Mouse (Mus musculus) ES-Bruce4 (cell line): ENCODE measurements around the gene Ctsl. TPM values are rescaled to one million over a fixed set of nuclear protein-coding genes. Genes with fewer than 3 reads are reported as not detected.

Source experiments
- H3K27ac ChIP-seq: 2 replicates; pipeline ENCODE4 v1.5.1; 2012; ENCODE audit warnings: low read length, inconsistent platforms; ENCODE audit not compliant: insufficient read depth
- H3K27me3 ChIP-seq: 2 replicates; pipeline ENCODE4 v1.6.1; 2012; ENCODE audit warnings: mild to moderate bottlenecking, low read length, inconsistent platforms; ENCODE audit not compliant: control insufficient read depth, poor library complexity, insufficient read depth, severe bottlenecking
- H3K36me3 ChIP-seq: 2 replicates; pipeline ENCODE4 v1.6.1; 2012; ENCODE audit warnings: inconsistent platforms, mild to moderate bottlenecking, low read length, moderate library complexity; ENCODE audit not compliant: control insufficient read depth, poor library complexity, insufficient read depth, severe bottlenecking
- H3K4me1 ChIP-seq: one replicate; pipeline ENCODE4 v1.8.1; 2011; ENCODE audit warnings: low read length; ENCODE audit not compliant: control insufficient read depth, insufficient read depth
- H3K4me3 ChIP-seq: 2 replicates; pipeline ENCODE4 v1.5.1; 2011; ENCODE audit warnings: low read depth, mild to moderate bottlenecking, low read length
- H3K9ac ChIP-seq: 2 replicates; pipeline ENCODE4 v1.6.1; 2012; ENCODE audit warnings: low read depth, mild to moderate bottlenecking, inconsistent platforms; ENCODE audit not compliant: poor library complexity, severe bottlenecking
- H3K9me3 ChIP-seq: replicated peaks from 2 replicates; pipeline ENCODE4 v1.6.1; 2012; ENCODE audit warnings: mild to moderate bottlenecking, low read length, inconsistent platforms; ENCODE audit not compliant: control insufficient read depth, poor library complexity, insufficient read depth, severe bottlenecking
- CTCF ChIP-seq: IDR thresholded peaks from one replicate; pipeline ENCODE4 v1.8.1; 2011; ENCODE audit warnings: low read depth, low read length
- EP300 ChIP-seq: IDR thresholded peaks from 2 replicates; pipeline ENCODE4 v1.6.1; 2011; ENCODE audit warnings: low read depth, low read length; ENCODE audit not compliant: insufficient read depth
- POLR2A ChIP-seq: IDR thresholded peaks from one replicate; pipeline ENCODE4 v1.8.1; 2011; ENCODE audit warnings: low read length; ENCODE audit not compliant: insufficient read depth
- polyA plus RNA-seq: library from polyadenylated mRNA; stranded (reverse); fragments of >200 nt; gene quantifications from 2 replicates; pipeline ENCODE4 v1.2.4, GENCODE M21; 2011; ENCODE audit warnings: low read depth; ENCODE audit not compliant: missing spikeins, insufficient read depth, insufficient read length

The Ctsl gene
- polyA plus RNA-seq, 1 experiment, result 290 TPM

DNA sequence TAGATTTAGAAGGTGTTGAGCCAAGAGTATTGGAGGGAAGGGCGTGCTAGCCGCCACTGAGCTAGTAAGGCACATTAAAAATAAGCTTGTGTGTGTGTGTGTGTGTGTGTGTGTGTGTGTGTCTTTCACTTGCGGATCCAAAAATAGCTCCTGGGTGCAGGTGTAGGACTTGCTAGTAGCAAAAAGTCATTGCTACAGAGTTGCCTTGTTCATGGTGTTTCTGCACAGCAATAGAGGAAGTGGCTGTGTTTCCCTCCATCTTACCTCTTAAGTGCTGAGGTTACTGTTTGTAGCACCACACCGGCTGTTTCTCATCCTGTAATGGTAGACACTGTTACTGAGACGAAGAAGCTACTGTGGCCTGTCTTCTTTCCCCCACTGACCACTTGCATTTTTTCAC lies 37.3 kb upstream of the Ctsl start:
- H3K4me3 ChIP-seq, result no peak overlapping the region
- H3K36me3 ChIP-seq, result no peaks in the 10 kb centered on the region
- H3K27me3 ChIP-seq, result no peaks in the 10 kb centered on the region
- H3K9ac ChIP-seq, result no peak overlapping the region
- no peak for TF ChIP-seq POLR2A
- no peak for TF ChIP-seq CTCF
- TF ChIP-seq EP300, result no peak
- H3K9me3 ChIP-seq, result no peaks in the 10 kb centered on the region
- no peaks in the 10 kb centered on the region for H3K4me1 ChIP-seq
- H3K27ac ChIP-seq, result no peak overlapping the region

DNA sequence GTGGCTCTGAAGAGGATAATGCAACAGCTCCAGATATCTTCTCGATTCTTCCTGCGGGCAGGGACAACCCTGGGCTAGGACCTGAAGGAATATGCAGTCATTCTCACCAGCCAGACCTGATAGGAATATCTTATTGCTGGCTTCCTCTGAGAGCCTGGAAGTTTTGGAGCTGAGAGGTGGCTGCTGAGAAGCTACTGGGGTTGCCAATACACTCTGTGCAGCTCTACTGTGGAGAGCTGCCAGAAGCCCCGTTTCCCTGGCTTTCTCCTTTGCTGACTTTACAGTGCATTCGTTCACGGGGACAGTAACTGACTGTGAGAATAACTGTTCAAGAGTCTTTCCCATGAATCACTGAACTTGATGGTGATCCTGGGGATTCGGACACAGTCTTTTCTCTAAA lies 34.9 kb upstream of the Ctsl start:
- Histone ChIP-seq H3K9ac (no peak overlapping the region), H3K4me1 (no peaks in the 10 kb centered on the region), H3K4me3 (no peak overlapping the region), H3K36me3 (no peaks in the 10 kb centered on the region), H3K27me3 (no peaks in the 10 kb centered on the region), H3K9me3 (no peaks in the 10 kb centered on the region), H3K27ac (no peak overlapping the region)
- TF ChIP-seq CTCF, result no peak
- TF ChIP-seq POLR2A, result no peak
- no peak for TF ChIP-seq EP300

DNA sequence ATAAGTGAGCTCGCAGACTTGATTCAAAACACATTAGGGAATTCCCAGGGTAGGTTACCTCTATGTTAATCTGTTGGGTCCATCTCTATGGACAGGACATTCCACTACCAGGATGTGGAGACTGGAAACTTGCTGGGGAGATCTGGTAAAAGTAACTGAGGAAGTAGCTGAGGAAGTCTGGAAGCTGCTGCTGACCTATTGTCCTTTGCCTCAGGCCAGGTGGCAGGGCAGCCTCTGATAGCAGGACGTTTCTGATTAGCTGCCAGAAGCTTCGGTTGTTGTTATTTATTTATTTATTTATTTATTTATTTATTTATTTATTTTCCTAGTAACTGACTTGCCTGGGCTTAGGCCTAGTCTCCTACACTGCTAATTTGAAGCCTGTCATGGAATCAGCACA lies 32.8 kb upstream of the Ctsl start:
- Histone ChIP-seq H3K4me3 (no peak overlapping the region), H3K9ac (no peak overlapping the region), H3K27ac (no peak overlapping the region), H3K36me3 (no peaks in the 10 kb centered on the region), H3K4me1 (no peaks in the 10 kb centered on the region), H3K27me3 (no peaks in the 10 kb centered on the region), H3K9me3 (no peaks in the 10 kb centered on the region)
- TF ChIP-seq POLR2A (no peak), EP300 (no peak), CTCF (no peak)

DNA sequence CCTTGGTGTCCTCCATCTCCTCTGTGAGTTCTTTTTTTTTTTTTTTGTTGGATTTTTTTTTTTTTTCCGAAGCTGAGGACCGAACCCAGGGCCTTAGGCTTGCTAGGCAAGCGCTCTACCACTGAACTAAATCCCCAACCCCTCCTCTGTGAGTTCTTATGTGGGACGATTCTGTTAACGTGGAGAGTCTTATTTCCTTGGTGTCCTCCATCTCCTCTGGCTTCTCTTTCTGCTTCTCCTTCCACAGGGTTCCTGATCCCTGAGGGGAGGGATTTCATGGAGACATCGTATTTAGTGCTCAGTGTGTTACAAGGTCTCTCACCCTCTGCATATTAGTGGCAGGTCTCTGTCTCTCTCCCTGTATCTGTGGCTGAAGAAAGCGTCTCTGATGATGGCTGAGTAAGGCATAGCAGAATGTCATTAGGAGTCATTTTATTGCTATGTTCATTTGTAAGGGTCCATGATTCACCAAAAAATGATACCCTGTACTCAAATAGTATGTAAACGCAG lies 32.3 kb upstream of the Ctsl start:
- no peak overlapping the region for H3K27ac ChIP-seq
- no peaks in the 10 kb centered on the region for H3K9me3 ChIP-seq
- TF ChIP-seq POLR2A (no peak), EP300 (no peak)
- H3K4me1 ChIP-seq, result no peaks in the 10 kb centered on the region
- no peak overlapping the region for H3K4me3 ChIP-seq
- H3K36me3 ChIP-seq, result no peaks in the 10 kb centered on the region
- no peak overlapping the region for H3K9ac ChIP-seq
- H3K27me3 ChIP-seq, result no peaks in the 10 kb centered on the region

DNA sequence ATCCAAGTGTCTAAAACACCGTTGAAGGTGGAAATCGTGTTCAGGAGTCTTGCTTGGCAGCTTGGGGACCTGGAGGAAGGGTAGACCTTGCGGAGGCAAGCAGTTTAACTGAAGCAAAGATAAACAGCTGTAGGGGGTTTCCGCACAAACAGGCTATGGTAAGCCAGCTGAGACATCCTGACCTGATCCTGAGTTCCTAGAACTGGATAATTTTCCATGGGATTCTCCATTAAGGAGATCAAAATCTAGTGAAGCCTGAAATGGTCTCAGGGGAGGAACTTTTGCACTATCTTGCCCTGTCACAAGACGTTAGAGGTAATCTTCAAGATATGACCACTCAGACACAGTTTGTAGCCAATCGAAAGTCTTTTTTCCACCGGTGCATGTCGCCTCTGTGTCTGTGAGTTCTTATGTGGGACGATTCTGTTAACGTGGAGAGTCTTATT lies 31.8 kb upstream of the Ctsl start:
- no peak overlapping the region for H3K4me3 ChIP-seq
- H3K4me1 ChIP-seq, result no peaks in the 10 kb centered on the region
- H3K27ac ChIP-seq, result no peak overlapping the region
- H3K9me3 ChIP-seq, result no peaks in the 10 kb centered on the region
- TF ChIP-seq EP300 (no peak), POLR2A (no peak), CTCF (no peak)
- no peaks in the 10 kb centered on the region for H3K27me3 ChIP-seq
- no peaks in the 10 kb centered on the region for H3K36me3 ChIP-seq
- no peak overlapping the region for H3K9ac ChIP-seq

DNA sequence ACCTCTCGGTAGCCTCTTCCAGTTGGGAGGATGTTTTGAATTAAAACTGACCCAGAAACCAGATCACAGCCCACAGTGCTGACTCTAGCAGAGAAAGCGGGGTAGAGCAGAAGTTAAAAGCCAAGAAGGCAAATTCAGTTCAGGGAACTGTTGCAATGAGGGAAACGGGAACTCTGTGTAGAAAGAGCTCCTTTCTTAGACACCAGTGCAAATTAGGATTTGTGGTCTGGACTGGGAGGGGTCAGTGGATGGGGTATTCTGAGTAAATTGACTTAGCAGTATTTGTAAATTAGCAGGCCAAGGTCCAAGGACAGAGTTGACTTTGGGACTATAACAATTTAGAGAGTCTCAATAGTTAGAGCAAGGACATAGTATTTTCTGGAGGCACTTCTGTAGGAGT lies 31.3 kb upstream of the Ctsl start:
- no peaks in the 10 kb centered on the region for H3K27me3 ChIP-seq
- no peaks in the 10 kb centered on the region for H3K36me3 ChIP-seq
- no peaks in the 10 kb centered on the region for H3K4me1 ChIP-seq
- TF ChIP-seq POLR2A, result no peak
- no peak overlapping the region for H3K4me3 ChIP-seq
- H3K27ac ChIP-seq, result no peak overlapping the region
- H3K9me3 ChIP-seq, result no peaks in the 10 kb centered on the region
- no peak overlapping the region for H3K9ac ChIP-seq
